Mouse (Mus musculus) megakaryocyte, adult 5-6 weeks (primary cell): ENCODE measurements around the gene Vegfa. TPM values are rescaled to one million over a fixed set of nuclear protein-coding genes. Genes with fewer than 3 reads are reported as not detected.
A peak's percentile ranks its signal among the peaks of the same experiment; 100 is the strongest.
"Not testable (repeated sequence)": the region's sequence is repeated elsewhere in the genome, so short reads cannot be mapped to it uniquely, and the experiment has no call there.

ENCODE experiments used
- ATAC-seq: 2 replicates; pipeline ENCODE4 v1.8.0; 2016; ENCODE audit warnings: mild to moderate bottlenecking, inconsistent platforms; ENCODE audit not compliant: poor library complexity, severe bottlenecking
- total RNA-seq, 2 experiments: library from RNA; stranded (forward) in 1 of 2; stranded (reverse) in 1 of 2; fragments of 153-499, 151-499 nt in 1 of 2; fragments of 221-1000, 200-1000 nt in 1 of 2; gene quantifications; 2 replicates each; pipeline versions ENCODE4 v1.2.3 to v1.2.4; 2015 to 2017

Vegfa gene
- total RNA-seq, 2 experiments from 2014 or later: 4.8 to 5.6 TPM

DNA sequence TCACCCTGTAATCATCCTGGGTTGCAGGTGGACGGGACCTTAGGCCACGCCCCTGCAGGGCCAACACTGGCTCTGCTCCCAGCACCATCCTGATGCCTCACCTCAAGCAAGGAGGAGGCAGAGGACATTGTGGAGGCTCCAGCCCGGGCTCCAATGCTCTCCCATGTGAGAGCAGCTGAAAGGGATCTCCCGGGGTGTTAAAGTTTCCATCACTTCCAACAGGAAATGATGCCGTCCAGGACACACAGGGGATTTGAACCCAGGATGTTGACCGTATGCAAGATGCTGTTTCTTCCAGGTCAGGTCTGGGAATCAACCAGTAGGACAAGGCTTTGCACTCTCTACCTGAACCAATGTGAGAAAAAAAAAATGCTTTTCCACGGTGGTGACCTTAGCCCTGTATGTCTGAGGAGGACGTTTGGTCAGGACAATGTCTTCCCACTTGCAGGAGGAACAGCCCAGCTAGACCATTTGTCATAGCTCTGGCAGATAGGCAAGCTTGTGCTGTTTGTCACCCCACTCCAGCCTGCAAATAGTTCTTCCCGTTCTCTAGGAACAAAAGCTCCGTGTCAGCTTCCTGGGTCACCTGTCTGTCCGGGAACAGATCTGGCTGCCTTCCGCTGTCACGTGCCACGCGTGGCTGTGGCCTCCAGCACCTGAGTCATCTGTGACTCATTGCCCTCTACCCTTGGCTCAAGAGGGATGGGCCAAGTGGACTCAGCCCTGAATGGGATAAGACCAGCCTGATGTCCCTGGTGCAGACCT is 28.3 kb downstream of the Vegfa start:
- 0 out of 2 replicates have a peak, but pooled peaks have one; percentile 17 for ATAC-seq

DNA sequence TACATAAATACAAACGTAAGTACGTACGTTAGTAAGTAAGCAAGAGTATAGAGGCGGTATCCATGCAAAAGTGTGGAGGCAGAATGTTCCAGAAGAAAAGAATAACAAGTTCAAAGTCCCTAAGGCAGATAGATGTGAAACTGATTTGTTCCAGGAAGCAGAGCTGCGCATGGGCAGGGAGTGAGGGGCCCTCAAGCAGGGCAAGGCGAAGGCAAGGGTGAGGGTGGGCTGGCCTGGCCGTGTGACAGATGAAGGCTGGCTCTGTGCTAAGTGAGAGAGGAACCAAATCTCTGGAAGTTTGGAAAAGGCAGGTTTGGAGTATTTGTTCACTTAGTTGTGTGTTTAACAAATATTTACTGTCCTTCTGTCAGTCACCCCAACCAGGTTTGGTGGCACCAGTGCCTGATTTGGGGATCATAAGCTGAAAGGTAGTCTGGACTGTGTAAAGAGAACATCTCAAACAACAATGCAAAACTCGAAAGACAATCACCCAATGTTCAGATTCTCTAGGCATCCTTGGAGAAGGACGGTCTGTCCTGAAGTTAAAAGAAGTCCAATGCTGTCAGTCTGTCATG is 32.7 kb downstream of the Vegfa start:
- ATAC-seq: no peak

DNA sequence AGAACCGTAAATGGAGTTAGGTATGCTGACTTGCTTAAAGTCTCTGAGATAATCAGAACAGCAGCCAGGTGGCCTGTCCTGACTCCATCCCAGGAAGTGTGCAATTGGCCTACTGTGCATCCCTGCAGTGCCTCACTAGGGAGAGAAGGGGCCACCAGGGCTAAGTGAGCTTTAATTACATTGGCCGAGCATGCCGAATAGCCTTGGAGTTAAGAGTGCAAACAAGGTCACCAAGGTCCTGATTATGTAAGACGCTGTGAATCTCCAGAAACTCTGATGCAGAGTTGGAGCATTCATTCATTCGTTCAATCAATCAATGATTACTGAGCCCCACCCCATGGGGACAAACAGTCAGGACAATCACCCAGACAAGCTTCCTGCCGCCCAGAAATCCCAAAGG is 33.8 kb downstream of the Vegfa start:
- no peak for ATAC-seq

DNA sequence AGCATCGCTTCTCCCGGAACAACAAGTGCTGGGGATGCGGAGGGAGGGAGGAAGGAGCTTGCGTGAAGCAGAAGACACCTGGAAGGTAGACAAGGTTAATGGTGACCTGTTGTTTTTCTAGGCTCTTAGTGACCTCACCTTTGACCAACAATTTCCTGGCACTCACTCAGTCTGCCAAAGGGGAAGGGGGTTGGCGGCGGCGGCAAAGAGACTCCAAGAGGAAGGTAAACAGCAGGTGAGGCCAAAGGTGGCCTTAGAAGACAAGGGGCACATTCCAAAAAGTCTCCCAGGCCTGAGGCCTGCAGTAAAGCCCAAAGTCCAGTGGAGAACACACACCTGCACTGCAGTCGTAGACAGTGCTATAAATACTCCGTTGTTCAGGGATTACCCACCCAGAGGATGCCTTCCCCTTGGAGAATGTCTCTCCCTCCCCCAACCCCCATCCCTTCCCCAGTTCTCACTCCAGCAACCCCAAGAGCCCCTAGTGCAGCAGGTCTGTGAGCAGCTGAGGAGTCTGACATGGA is 35.2 kb downstream of the Vegfa start:
- no peak for ATAC-seq

DNA sequence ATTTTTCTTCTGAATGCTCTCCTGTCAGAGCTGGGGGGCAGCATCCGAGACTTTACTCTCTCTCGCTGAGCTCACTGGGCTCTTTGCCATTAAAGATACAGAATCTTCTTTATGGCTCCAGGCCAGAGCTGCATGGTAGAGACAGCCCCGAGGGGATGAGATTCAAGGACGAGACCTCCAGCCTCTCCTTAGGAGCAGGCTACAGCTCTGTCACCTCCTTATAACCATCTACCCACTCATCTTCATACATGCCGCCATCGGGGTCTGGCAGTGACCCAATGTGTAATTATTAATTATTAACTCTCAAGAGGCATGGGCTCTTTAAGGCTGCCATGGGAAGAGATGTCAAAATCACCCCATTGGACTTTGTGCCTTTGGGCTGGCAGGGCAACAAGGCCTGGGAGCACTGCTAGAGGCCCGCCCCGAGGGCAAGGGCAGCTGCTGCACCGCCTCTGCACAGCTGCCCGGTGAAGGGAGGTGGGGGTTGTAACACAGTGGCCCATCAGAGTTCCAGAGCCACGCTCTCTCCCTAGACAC is 37.8 kb downstream of the Vegfa start:
- ATAC-seq: no peak

DNA sequence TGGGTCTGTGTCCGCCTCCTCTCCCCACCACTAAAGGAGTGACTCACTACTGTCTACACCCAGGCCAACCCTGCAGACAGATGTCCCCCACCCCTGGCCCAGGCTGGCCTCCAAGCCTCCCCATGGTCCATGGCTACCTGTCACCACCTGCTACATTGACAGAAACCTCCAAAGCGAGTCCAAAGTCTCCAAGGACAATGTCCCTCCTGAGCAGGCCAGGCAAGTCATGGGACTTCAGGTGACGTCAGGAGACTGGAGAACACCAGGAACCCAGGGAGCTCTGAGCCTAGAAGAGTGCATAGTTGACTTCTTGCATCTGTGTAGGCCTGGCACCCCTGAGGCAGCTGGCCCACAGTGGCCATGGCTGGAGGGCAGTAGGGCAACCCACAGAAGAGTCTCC is 45.3 kb downstream of the Vegfa start:
- ATAC-seq: no peak

DNA sequence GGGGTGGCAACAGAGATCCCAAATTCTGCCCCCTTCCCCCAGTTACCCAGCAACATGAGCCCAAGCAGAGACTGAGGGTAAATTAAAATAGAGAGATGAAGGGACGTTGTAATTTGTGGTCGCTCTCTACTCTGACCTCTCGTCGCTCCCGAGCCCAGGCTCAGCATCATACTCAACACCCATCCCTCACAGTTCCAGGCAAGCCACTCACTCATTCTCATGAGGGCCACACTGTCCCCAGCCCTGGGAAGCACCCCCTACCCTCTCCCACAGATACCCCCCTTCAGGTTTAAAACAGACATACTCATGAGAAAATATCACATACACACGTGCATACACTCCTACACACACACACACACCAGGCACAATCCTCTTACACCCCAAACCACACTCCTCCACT is 45.8 kb downstream of the Vegfa start:
- no peak for ATAC-seq

DNA sequence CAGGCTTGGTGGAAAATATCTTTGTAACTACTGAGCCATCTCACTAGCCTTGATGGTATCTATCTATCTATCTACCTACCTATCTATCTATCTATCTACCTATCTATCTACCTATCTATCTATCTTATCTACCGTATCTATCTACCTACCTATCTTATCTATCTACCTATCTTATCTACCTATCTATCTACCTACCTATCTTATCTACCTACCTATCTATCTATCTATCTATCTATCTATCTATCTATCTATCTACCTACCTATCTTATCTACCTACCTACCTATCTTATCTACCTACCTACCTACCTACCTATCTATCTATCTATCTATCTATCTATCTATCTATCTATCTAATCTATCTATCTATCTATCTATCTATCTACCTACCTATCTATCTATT is 49.0 kb downstream of the Vegfa start:
- ATAC-seq: not testable (repeated sequence)

DNA sequence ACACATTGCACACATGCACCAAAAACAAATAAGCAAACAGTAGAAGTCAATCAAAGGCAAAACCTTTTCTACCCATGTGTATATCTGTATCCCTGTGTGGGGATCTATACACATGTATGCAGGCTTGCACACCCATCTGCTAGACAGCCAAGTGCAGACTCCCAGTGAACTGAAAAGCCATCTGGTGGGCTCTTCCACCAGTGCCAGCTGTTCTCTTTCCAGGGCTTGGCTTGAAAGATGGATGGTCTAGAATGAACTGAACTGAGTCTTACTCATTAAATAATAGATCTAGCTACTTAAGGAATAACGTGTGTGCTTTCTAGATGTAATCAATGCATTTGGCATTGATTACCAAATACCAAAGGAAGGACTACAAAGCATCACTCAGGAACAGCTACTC is 50.3 kb downstream of the Vegfa start:
- ATAC-seq: no peak

DNA sequence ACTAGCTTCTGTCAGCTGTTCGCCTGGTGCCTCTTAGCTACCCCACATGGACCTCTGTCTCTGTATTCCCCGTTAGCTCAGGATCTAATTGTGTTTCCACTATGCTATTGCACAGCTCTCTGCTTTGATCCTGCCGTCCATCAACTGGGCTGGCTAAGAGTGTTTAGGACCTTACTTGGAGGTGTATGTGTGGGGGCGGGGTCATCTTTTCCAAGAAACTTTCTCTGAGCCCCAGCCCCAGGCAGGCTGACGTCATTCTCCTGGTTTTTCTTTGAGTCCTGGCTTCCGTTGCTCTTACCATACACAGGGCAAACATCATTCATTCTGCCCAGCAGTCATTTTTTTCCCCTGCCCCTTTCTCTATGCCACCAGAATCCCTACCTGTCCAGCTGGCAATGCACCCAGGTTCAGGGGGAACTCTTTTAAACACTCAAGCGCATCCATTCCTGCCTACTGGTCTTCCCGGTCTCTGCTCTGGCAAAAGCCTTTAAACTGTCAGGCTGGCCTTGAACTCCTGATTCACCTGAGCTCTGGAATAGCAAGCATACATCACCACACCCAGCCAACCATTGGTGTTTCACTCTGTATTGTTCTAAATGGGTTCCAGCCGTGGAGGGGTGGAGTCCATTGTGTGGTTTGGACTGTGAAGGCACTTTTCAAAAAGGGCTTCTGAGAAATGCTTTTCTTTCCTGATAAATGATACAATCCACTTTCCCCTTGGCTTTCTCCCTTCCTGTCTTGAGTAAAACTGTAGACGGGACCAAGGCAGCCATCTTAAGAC is 53.0 kb downstream of the Vegfa start:
- ATAC-seq: no peak

DNA sequence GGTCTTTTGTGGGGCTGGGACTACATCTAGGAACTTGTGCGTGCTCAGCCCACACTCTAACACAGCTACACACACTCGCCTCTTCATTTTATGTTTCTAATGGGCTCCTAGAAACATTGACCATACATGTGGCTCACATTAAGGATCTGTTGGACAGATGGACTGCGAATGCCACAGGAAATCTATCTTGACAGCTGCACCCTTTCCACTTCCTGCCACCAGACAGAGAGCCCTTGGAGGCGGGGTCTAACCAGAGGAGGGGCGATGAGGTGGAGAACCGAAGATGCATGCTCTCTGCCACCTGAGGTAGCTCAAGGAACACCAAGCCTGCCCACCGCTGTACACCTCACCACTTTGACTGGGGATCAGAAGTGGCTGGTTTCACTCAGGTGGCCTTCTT is 57.7 kb downstream of the Vegfa start:
- peak; percentile 79 for ATAC-seq

DNA sequence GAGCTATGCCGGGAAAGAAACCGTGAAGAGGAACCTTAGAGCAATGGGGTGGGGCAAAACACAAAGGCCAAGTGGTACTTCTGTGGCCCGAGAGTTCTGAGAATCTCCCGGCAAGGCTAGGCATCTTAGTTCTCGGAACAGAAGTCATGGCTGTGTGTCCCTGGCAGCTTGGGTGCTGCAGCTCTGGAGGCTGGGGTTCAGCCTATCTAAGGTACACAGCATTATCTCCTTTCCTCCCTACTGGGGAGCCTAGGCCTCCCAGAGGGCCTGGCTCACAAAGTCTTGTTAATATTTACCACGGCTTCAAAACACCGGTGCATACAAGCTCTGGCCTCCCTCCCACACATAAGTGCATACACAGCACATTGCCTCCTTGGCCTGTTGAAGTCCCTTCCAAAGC is 59.0 kb downstream of the Vegfa start:
- no peak for ATAC-seq

DNA sequence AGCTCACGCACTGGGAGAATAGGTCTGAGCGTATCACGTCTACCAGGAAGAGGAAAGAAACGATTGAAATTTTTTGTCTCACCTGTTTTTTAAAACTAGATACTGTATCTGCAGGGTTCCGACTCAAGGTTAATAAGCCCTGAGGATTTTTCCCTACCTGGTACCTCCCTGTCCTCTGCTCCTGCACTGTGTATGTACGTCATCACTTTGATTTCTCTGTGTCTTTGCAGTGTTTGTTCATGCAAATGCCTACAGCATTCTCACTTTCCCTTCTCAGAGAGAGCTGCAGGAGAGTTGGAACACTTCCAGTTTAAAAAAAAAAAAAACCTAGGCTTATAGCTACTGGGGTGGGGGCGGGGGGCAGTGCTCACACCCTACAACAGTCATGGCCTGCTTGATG is 59.8 kb downstream of the Vegfa start:
- ATAC-seq: no peak

DNA sequence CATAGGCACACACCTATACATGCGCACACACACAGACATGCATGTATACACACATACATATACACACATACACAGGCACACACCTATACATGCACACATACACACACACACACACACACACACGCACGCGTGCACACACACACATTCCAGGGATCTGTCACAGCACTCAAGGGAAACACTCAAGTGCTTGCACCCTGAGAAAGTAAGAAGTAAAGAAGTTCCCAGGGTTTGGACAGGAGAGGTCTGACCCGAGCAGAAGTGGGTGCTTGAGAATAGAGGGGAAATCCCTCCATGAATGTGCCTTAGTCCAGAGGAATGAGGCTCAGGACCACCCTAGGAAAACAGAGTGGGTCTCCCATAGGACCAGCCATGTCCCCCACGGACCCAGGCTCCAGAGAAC is 60.4 kb downstream of the Vegfa start:
- ATAC-seq: no peak

DNA sequence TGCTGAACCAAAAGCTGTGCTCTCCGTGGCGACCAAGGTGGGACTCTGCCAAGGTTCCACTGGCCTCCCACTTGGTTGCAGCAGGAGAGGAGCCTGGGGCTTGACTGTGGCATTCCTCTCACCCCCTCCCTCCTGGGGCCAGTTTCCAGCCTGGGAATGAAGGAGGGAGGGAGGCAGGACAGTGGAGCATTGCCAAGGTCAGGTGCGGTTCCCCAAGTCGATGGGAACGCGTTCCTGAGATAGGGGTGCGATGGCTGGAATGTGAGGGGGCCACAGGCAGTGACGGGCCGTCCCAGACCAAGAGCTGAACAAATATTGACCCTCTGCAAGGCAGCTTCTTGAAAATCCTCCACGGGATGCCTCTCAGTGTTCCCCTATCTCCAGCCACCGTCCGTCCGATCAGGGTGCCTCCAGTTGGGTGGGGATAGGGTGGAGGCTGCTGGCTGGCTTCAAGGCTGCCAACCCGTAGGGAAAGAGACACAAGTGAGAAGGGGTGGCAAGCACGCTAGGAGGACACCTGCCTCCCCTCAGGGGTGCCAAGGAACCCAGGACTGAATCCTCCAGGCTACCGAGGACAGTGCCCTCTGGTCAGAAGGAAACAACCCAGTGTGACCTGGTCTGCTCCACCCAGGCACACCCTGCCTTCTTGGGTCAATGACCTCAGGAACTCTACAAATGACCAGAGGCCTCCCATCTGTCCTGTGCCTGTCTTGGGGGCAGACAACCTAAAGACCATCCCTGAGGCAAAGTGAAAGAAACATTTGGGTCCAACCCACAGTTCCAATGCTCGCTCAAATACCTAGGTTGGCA is 61.2 kb downstream of the Vegfa start:
- no peak for ATAC-seq

DNA sequence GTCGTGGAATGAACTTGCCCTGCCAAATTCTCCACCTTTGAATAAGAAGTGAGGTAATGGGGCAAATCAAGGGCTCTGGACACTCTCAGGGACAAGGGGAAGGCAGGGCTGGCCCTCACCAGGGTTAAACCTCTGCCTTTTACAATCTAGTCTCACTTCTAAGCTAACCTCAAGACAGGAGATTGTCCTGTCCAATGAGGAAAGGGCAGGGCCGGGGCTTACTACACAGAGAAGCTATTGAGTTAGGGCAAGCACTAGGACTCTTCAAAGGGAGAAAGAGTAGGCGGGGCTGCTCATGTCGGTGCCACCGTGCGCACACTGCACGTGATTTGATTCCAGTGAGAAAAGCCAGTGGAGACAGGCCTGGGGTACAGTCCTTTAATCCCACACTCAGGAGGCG is 62.6 kb downstream of the Vegfa start:
- no peak for ATAC-seq

DNA sequence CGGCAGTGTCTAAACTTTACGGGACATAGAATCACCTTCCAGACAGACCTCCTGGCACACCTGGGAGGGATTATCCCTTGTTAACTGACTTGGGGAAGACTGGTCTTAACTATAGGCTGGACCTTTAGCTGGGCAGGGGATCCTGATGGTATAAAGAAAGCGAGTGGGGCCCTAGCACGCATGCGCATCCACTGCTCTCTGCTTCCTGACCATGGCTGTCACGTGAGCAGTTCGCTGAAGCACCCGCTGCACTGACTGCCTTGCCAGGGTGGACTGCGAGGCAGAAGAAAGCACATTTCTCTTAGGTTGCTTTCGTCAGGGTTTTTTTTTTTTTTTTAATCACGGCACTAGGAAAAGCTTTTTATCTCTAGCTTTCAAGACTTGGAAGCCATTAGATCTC is 63.8 kb downstream of the Vegfa start:
- no peak for ATAC-seq
